Mouse (Mus musculus) myocyte (in vitro differentiated cells): ENCODE measurements around the gene Nr2c2ap.

Experiments used
- CEBPB ChIP-seq: IDR thresholded peaks from 2 replicates; pipeline ENCODE4 v1.6.1; 2011; ENCODE audit warnings: mild to moderate bottlenecking, moderate library complexity; ENCODE audit not compliant: poor library complexity, insufficient read depth, severe bottlenecking
- E2F4 ChIP-seq: IDR thresholded peaks from one replicate; pipeline ENCODE4 v1.6.1; 2011; ENCODE audit warnings: mild to moderate bottlenecking, control low read depth, moderate library complexity; ENCODE audit not compliant: insufficient read depth
- MAX ChIP-seq: IDR thresholded peaks from one replicate; pipeline ENCODE4 v1.6.1; 2011; ENCODE audit warnings: low read depth, mild to moderate bottlenecking, control low read depth
- POLR2A ChIP-seq: IDR thresholded peaks from one replicate; pipeline ENCODE4 v1.6.1; 2011; ENCODE audit warnings: low read depth, mild to moderate bottlenecking, control low read depth, moderate library complexity; ENCODE audit not compliant: insufficient read length
- SRF ChIP-seq: IDR thresholded peaks from one replicate; pipeline ENCODE4 v1.6.1; 2011; ENCODE audit warnings: low read depth; ENCODE audit not compliant: control insufficient read depth, insufficient read length
- TCF3 ChIP-seq: IDR thresholded peaks from one replicate; pipeline ENCODE4 v1.6.1; 2011; ENCODE audit warnings: low read depth, control low read depth; ENCODE audit not compliant: insufficient read length

- TF ChIP-seq E2F4 = no peak
- TF ChIP-seq TCF3 = no peak
- TF ChIP-seq POLR2A = no peak
- no peak for TF ChIP-seq CEBPB
- TF ChIP-seq MAX = no peak
- no peak for TF ChIP-seq SRF
Measured at GRCm38 (mm10) chr8:70183194-70183593, 52.1 kb downstream of the Nr2c2ap start.
